20 mouse cellular contexts compared by ENCODE assay signal in genomic region chr4:137432700-137433550, GRCm38 (mm10). TPM values are rescaled to one million over a fixed set of nuclear protein-coding genes. Genes with fewer than 3 reads are reported as not detected.
DNase-seq lines count a peak whose midpoint lies in the region; ATAC-seq lines count a peak whose summit lies in the region.
"Not testable (repeated sequence)": the region's sequence is repeated elsewhere in the genome, so short reads cannot be mapped to it uniquely, and the experiment has no call there.
"Had no signal": no experiment of that assay in that cellular context is flagged by ENCODE, and none has a peak within 500 bp of the region (broad histone marks: within the 10 kb centered on the region; RNA-seq: fewer than 3 reads in every experiment).

No protein-coding gene starts in this region.

- not testable (repeated sequence) for H3K36me3 ChIP-seq in heart, embryonic 14.5 days (ENCODE audit: control insufficient read depth, insufficient read depth, low read length); intestine, embryonic 16.5 days (ENCODE audit: control insufficient read depth, insufficient read depth, low read length); liver, embryonic 13.5 days; lung, embryonic 16.5 days (ENCODE audit: control insufficient read depth, insufficient read depth, low read length); stomach, embryonic 16.5 days (ENCODE audit: control insufficient read depth, insufficient read depth, low read length)

- H3K27ac ChIP-seq in heart, embryonic 14.5 days (replicated peaks in 1 of 2; ENCODE audit: control insufficient read depth in 1 of 2, insufficient read depth in 1 of 2, low read depth in 2 of 2, low read length in 2 of 2): peak overlapping the region; percentile 49 to 51
- not testable (repeated sequence) for H3K27ac ChIP-seq in intestine, embryonic 16.5 days (ENCODE audit: low read length); liver, embryonic 13.5 days; lung, embryonic 16.5 days (ENCODE audit: low read length); stomach, embryonic 16.5 days (ENCODE audit: low read length)

- DNase-seq in adipocyte (ENCODE audit: low spot score): peak; percentile 81
- peak; percentile 85 for DNase-seq in heart, adult 11 months
- DNase-seq in liver, embryonic 13.5 days: not testable (repeated sequence)

- H3K4me3 ChIP-seq in heart, embryonic 14.5 days (ENCODE audit: control insufficient read depth in 1 of 2, insufficient read depth in 1 of 2, low read depth in 1 of 2, low read length in 2 of 2); intestine, embryonic 16.5 days (ENCODE audit: low read length); liver, embryonic 13.5 days (replicated peaks); lung, embryonic 16.5 days (ENCODE audit: low read length); stomach, embryonic 16.5 days (replicated peaks; ENCODE audit: low read length): not testable (repeated sequence)

- 34% methylated on average over 10 of the region's 10 CpGs for WGBS in heart, embryonic 14.5 days
- 60% methylated on average over 10 of the region's 10 CpGs for WGBS in intestine, embryonic 16.5 days
- WGBS in liver, embryonic 13.5 days (ENCODE audit: insufficient replicate concordance): 53% methylated on average over 10 of the region's 10 CpGs
- 47% methylated on average over 10 of the region's 10 CpGs for WGBS in lung, embryonic 16.5 days
- 51% methylated on average over 10 of the region's 10 CpGs for WGBS in stomach, embryonic 16.5 days

- not testable (repeated sequence) for H3K9me3 ChIP-seq in heart, embryonic 14.5 days (ENCODE audit: control insufficient read depth, low read length); intestine, embryonic 16.5 days (ENCODE audit: control insufficient read depth, low read length); liver, embryonic 13.5 days (replicated peaks); lung, embryonic 16.5 days (ENCODE audit: control insufficient read depth, low read length); stomach, embryonic 16.5 days (replicated peaks; ENCODE audit: control insufficient read depth, low read length)

- 0 out of 2 replicates have a peak, but pooled peaks have one; percentile 33 for ATAC-seq in heart, embryonic 14.5 days (ENCODE audit: insufficient number of reproducible peaks, insufficient read depth, low FRiP score, low read depth)
- peak; percentile 66 for ATAC-seq in intestine, embryonic 16.5 days
- ATAC-seq in liver, embryonic 13.5 days (ENCODE audit: low read depth): peak; percentile 58; the same call in 1 of the 2 replicates
- ATAC-seq in lung, embryonic 16.5 days (ENCODE audit: low read depth): peak; percentile 41; the same call in 1 of the 2 replicates
- ATAC-seq in stomach, embryonic 16.5 days (ENCODE audit: insufficient read depth, low FRiP score): peak; percentile 50; the same call in 1 of the 2 replicates

- H3K4me1 ChIP-seq in heart, embryonic 14.5 days (ENCODE audit: control insufficient read depth in 2 of 2, insufficient read depth in 2 of 2, low read length in 2 of 2): peaks cover 2 to 15% of the 10 kb centered on the region in 2 experiments; a peak in 3 of 4 replicates
- not testable (repeated sequence) for H3K4me1 ChIP-seq in intestine, embryonic 16.5 days (ENCODE audit: control insufficient read depth, insufficient read depth, low read length); lung, embryonic 16.5 days (replicated peaks; ENCODE audit: control insufficient read depth, insufficient read depth, low read length); stomach, embryonic 16.5 days (ENCODE audit: control insufficient read depth, insufficient read depth, low read length)
- H3K4me1 ChIP-seq in liver, embryonic 13.5 days (replicated peaks): peaks cover 19% of the 10 kb centered on the region

- H3K9ac ChIP-seq in heart, embryonic 14.5 days (ENCODE audit: low read length); intestine, embryonic 16.5 days (ENCODE audit: low read depth, low read length); liver, embryonic 13.5 days; lung, embryonic 16.5 days (ENCODE audit: low read length); stomach, embryonic 16.5 days (ENCODE audit: low read length): not testable (repeated sequence)

- not testable (repeated sequence) for H3K4me2 ChIP-seq in heart, embryonic 14.5 days (ENCODE audit: low read length); intestine, embryonic 16.5 days (ENCODE audit: low read depth, low read length); liver, embryonic 13.5 days; lung, embryonic 16.5 days (ENCODE audit: low read depth, low read length); stomach, embryonic 16.5 days (ENCODE audit: low read depth, low read length)

- H3K27me3 ChIP-seq in heart, embryonic 14.5 days (ENCODE audit: control insufficient read depth, insufficient read depth, low read length); intestine, embryonic 16.5 days (replicated peaks; ENCODE audit: control insufficient read depth, insufficient read depth, low read length); liver, embryonic 13.5 days; lung, embryonic 16.5 days (ENCODE audit: control insufficient read depth, insufficient read depth, low read depth, low read length); stomach, embryonic 16.5 days (ENCODE audit: control insufficient read depth, insufficient read depth, low read length): not testable (repeated sequence)

RNA-seq across cellular contexts. Expression of gene Cela3b, which starts 2.6 kb away (rescaled TPM):
- polyA plus RNA-seq in heart, embryonic 14.5 days (2014; fragmentation: Nextera tagmentation; extraction: Ambion mirVana): not detected in 2 replicates
- 237 and 402 TPM in 2 replicates for polyA plus RNA-seq in intestine, embryonic 16.5 days (2015; fragmentation: Nextera tagmentation; extraction: Ambion mirVana)
- polyA plus RNA-seq in liver, embryonic 13.5 days (2015; fragmentation: Nextera tagmentation; extraction: Ambion mirVana): 0.17 TPM in 1 of 2 replicates, not detected in the other
- not detected in 2 replicates for polyA plus RNA-seq in lung, embryonic 16.5 days (2015; fragmentation: Nextera tagmentation; extraction: Ambion mirVana)
- polyA plus RNA-seq in stomach, embryonic 16.5 days (2015; fragmentation: Nextera tagmentation; extraction: Ambion mirVana): 406 and 529 TPM in 2 replicates
- polyA plus RNA-seq: embryonic facial prominence, embryonic 13.5 days; erythroblast, embryonic 14.5 days; forebrain, embryonic 11.5 days; forebrain, embryonic 16.5 days; hindbrain, embryonic 12.5 days; hindbrain, postnatal 0 days; midbrain, embryonic 12.5 days; midbrain, postnatal 0 days; neural tube, embryonic 13.5 days; Patski had no signal

RNA-seq across cellular contexts. Expression of gene 1700013G24Rik, which starts 20.2 kb away (rescaled TPM):
- polyA plus RNA-seq in heart, embryonic 14.5 days (2014; fragmentation: Nextera tagmentation; extraction: Ambion mirVana): not detected in 2 replicates
- not detected in 2 replicates for polyA plus RNA-seq in intestine, embryonic 16.5 days (2015; fragmentation: Nextera tagmentation; extraction: Ambion mirVana)
- polyA plus RNA-seq in liver, embryonic 13.5 days (2015; fragmentation: Nextera tagmentation; extraction: Ambion mirVana): not detected in 2 replicates
- polyA plus RNA-seq in lung, embryonic 16.5 days (2015; fragmentation: Nextera tagmentation; extraction: Ambion mirVana): not detected in 2 replicates
- polyA plus RNA-seq in stomach, embryonic 16.5 days (2015; fragmentation: Nextera tagmentation; extraction: Ambion mirVana): not detected in 2 replicates
- polyA plus RNA-seq: embryonic facial prominence, embryonic 13.5 days; erythroblast, embryonic 14.5 days; forebrain, embryonic 11.5 days; forebrain, embryonic 16.5 days; hindbrain, embryonic 12.5 days; hindbrain, postnatal 0 days; intestine, postnatal 0 days; large intestine, adult 2 months; lung, embryonic 15.5 days; midbrain, embryonic 12.5 days; midbrain, postnatal 0 days; neural tube, embryonic 13.5 days; Patski had no signal

RNA-seq across cellular contexts. Expression of gene Cela3a, which starts 23.3 kb away (rescaled TPM):
- polyA plus RNA-seq in heart, embryonic 14.5 days (2014; fragmentation: Nextera tagmentation; extraction: Ambion mirVana): not detected in 2 replicates
- polyA plus RNA-seq in intestine, embryonic 16.5 days (2015; fragmentation: Nextera tagmentation; extraction: Ambion mirVana): 0.26 and 0.31 TPM in 2 replicates
- polyA plus RNA-seq in liver, embryonic 13.5 days (2015; fragmentation: Nextera tagmentation; extraction: Ambion mirVana): not detected in 2 replicates
- not detected in 2 replicates for polyA plus RNA-seq in lung, embryonic 16.5 days (2015; fragmentation: Nextera tagmentation; extraction: Ambion mirVana)
- polyA plus RNA-seq in stomach, embryonic 16.5 days (2015; fragmentation: Nextera tagmentation; extraction: Ambion mirVana): 0.54 and 0.83 TPM in 2 replicates
- polyA plus RNA-seq: embryonic facial prominence, embryonic 13.5 days; erythroblast, embryonic 14.5 days; forebrain, embryonic 11.5 days; forebrain, embryonic 16.5 days; hindbrain, embryonic 12.5 days; hindbrain, postnatal 0 days; intestine, postnatal 0 days; large intestine, adult 2 months; lung, embryonic 15.5 days; midbrain, embryonic 12.5 days; midbrain, postnatal 0 days; neural tube, embryonic 13.5 days; Patski had no signal

RNA-seq across cellular contexts. Expression of gene Hspg2, which starts 35.6 kb away (rescaled TPM):
- 67.5 and 68.3 TPM in 2 replicates for polyA plus RNA-seq in heart, embryonic 14.5 days (2014; fragmentation: Nextera tagmentation; extraction: Ambion mirVana)
- polyA plus RNA-seq in intestine, embryonic 16.5 days (2015; fragmentation: Nextera tagmentation; extraction: Ambion mirVana): 24.5 TPM in 2 replicates
- 2.6 and 3.2 TPM in 2 replicates for polyA plus RNA-seq in liver, embryonic 13.5 days (2015; fragmentation: Nextera tagmentation; extraction: Ambion mirVana)
- polyA plus RNA-seq in lung, embryonic 16.5 days (2015; fragmentation: Nextera tagmentation; extraction: Ambion mirVana): 34.7 and 35.2 TPM in 2 replicates
- 29.5 and 31.7 TPM in 2 replicates for polyA plus RNA-seq in stomach, embryonic 16.5 days (2015; fragmentation: Nextera tagmentation; extraction: Ambion mirVana)

Comparison
In these comparisons a context has a peak if more than half of its experiments do, and no peak if none do; other contexts are left out.
1. RNA of gene Cela3b, which starts 2.6 kb away (polyA plus RNA-seq): 406 to 529 TPM in stomach, embryonic 16.5 days and 237 to 402 TPM in intestine, embryonic 16.5 days; 0.17 TPM in liver, embryonic 13.5 days, not detected in heart, embryonic 14.5 days and not detected in lung, embryonic 16.5 days; every median in the first group is over 100 times any median in the second.
2. Peak in every context shown above with its lines, with median percentiles within 50 percentile points of each other: ATAC-seq.